Mouse (Mus musculus) small intestine, adult 2 months (tissue): ENCODE data around the gene Olfr1220.

ENCODE experiments used
- CTCF ChIP-seq: fragments of 200-500 bp; IDR thresholded peaks from 2 replicates; pipeline ENCODE4 v1.5.1; 2012; ENCODE audit warnings: low read depth, mild to moderate bottlenecking, control low read depth, inconsistent platforms, low read length, moderate library complexity, mixed read lengths; ENCODE audit not compliant: insufficient replicate concordance, insufficient read length; ENCODE audit errors: extremely low read depth
- POLR2A ChIP-seq: fragments of 200-500 bp; IDR thresholded peaks from 2 replicates; pipeline ENCODE4 v1.6.1; 2012; ENCODE audit warnings: low read depth, mild to moderate bottlenecking, control low read depth, inconsistent platforms, low read length, moderate library complexity

DNA sequence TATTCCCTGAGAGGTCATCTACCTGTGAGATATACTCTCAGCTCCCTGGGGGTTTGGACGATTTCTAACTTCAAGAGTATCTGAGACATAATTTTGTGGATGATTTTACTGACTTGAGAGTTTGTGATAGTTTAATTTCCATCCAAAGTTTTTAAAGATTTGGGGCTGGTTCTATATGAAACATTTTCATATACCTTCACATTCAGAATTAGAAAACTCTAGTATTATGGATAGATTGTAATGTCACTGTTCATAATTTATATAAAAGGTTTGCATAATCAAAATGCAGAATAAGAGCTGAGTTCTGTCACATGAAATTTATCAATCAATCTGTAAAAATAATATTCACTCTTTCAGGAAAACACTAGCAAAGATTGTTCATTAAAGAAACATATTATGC, 44.8 kb upstream of the Olfr1220 start, which contains the start of gene Olfr1223:
- TF ChIP-seq POLR2A: no peak
- no peak for TF ChIP-seq CTCF
